Mouse (Mus musculus): Measurements from ENCODE around the gene Phactr2.
"Not testable (repeated sequence)": the region's sequence is repeated elsewhere in the genome, so short reads cannot be mapped to it uniquely, and the experiment has no call there.

Gene Phactr2

GRCm38 (mm10) chr10:13473833-13474567 is at the start of gene Phactr2:
Gene Phactr2 (minus strand): TSS chr10:13474412.
- peak in 1 of 2 experiments; percentile 17 for DNase-seq (ENCODE audit: low spot score in 2 of 2)

GRCm38 (mm10) chr10:13521857-13522256 is 47.6 kb upstream of the Phactr2 start:
- DNase-seq (ENCODE audit: low spot score in 2 of 2), result no peak

GRCm38 (mm10) chr10:13502371-13502770 is 28.2 kb upstream of the Phactr2 start:
- no peak for DNase-seq (ENCODE audit: low spot score in 2 of 2)

- peak in 1 of 2 experiments; percentile 3 for DNase-seq (ENCODE audit: low spot score in 2 of 2)
Observed at GRCm38 (mm10) chr10:13501533-13501932, 27.3 kb upstream of the Phactr2 start.

- peak; percentile 90 to 92 for DNase-seq (ENCODE audit: low spot score in 2 of 2)
Observed at GRCm38 (mm10) chr10:13500938-13501496, 26.8 kb upstream of the Phactr2 start.

GRCm38 (mm10) chr10:13500473-13500872 is 26.3 kb upstream of the Phactr2 start:
- DNase-seq (ENCODE audit: low spot score in 2 of 2), result no peak

GRCm38 (mm10) chr10:13499331-13499730 is 25.1 kb upstream of the Phactr2 start, which contains the start of gene Fuca2:
Gene Fuca2 (plus strand): TSS chr10:13499540.
- no peak for DNase-seq (ENCODE audit: low spot score in 2 of 2)

GRCm38 (mm10) chr10:13496315-13496714 is 22.1 kb upstream of the Phactr2 start:
- DNase-seq (ENCODE audit: low spot score in 2 of 2), result no peak

- no peak for DNase-seq (ENCODE audit: low spot score in 2 of 2)
Observed at GRCm38 (mm10) chr10:13493978-13494686, 19.9 kb upstream of the Phactr2 start.

- no peak for DNase-seq (ENCODE audit: low spot score in 2 of 2)
Observed at GRCm38 (mm10) chr10:13489671-13490070, 15.5 kb upstream of the Phactr2 start.

GRCm38 (mm10) chr10:13485958-13486357 is 11.7 kb upstream of the Phactr2 start:
- DNase-seq (ENCODE audit: low spot score in 2 of 2), result no peak

GRCm38 (mm10) chr10:13479341-13479740 is 5.1 kb upstream of the Phactr2 start:
- no peak for DNase-seq (ENCODE audit: low spot score in 2 of 2)

GRCm38 (mm10) chr10:13475121-13475520 is 909 bp upstream of the Phactr2 start:
- peak in 1 of 2 experiments; percentile 16 for DNase-seq (ENCODE audit: low spot score in 2 of 2)

- no peak for DNase-seq (ENCODE audit: low spot score in 2 of 2)
Observed at GRCm38 (mm10) chr10:13474568-13474955, 350 bp upstream of the Phactr2 start.

GRCm38 (mm10) chr10:13473287-13473832 is 852 bp downstream of the Phactr2 start:
- no peak for DNase-seq (ENCODE audit: low spot score in 2 of 2)

- DNase-seq (ENCODE audit: low spot score in 2 of 2), result no peak
Observed at GRCm38 (mm10) chr10:13470236-13470635, 4.0 kb downstream of the Phactr2 start.

GRCm38 (mm10) chr10:13468025-13468529 is 6.1 kb downstream of the Phactr2 start:
- not testable (repeated sequence) for DNase-seq (ENCODE audit: low spot score in 2 of 2)

- peak in 1 of 2 experiments; percentile 20 for DNase-seq (ENCODE audit: low spot score in 2 of 2)
Observed at GRCm38 (mm10) chr10:13466925-13467324, 7.3 kb downstream of the Phactr2 start.

- DNase-seq (ENCODE audit: low spot score in 2 of 2), result not testable (repeated sequence)
Observed at GRCm38 (mm10) chr10:13464295-13464694, 9.9 kb downstream of the Phactr2 start.

- no peak for DNase-seq (ENCODE audit: low spot score in 2 of 2)
Observed at GRCm38 (mm10) chr10:13453200-13453990, 20.8 kb downstream of the Phactr2 start.

GRCm38 (mm10) chr10:13451640-13452039 is 22.6 kb downstream of the Phactr2 start:
- no peak for DNase-seq (ENCODE audit: low spot score in 2 of 2)

All from frontal cortex, postnatal 36 days (tissue).